Mouse (Mus musculus): ENCODE measurements around the gene Rab12. TPM values are rescaled to one million over a fixed set of nuclear protein-coding genes. Genes with fewer than 3 reads are reported as not detected.

Gene Rab12
- total RNA-seq, 2 experiments from 2014 or later = 26.1 to 26.6 TPM

GRCm38 (mm10) chr17:66449460-66450341, 69.8 kb downstream of the Rab12 start, which contains the start of gene Mtcl1:
Gene Mtcl1, minus strand, starts transcription at chr17:66449750.
- peak; percentile 60 for ATAC-seq (replicated peaks; ENCODE audit: poor library complexity)

DNA sequence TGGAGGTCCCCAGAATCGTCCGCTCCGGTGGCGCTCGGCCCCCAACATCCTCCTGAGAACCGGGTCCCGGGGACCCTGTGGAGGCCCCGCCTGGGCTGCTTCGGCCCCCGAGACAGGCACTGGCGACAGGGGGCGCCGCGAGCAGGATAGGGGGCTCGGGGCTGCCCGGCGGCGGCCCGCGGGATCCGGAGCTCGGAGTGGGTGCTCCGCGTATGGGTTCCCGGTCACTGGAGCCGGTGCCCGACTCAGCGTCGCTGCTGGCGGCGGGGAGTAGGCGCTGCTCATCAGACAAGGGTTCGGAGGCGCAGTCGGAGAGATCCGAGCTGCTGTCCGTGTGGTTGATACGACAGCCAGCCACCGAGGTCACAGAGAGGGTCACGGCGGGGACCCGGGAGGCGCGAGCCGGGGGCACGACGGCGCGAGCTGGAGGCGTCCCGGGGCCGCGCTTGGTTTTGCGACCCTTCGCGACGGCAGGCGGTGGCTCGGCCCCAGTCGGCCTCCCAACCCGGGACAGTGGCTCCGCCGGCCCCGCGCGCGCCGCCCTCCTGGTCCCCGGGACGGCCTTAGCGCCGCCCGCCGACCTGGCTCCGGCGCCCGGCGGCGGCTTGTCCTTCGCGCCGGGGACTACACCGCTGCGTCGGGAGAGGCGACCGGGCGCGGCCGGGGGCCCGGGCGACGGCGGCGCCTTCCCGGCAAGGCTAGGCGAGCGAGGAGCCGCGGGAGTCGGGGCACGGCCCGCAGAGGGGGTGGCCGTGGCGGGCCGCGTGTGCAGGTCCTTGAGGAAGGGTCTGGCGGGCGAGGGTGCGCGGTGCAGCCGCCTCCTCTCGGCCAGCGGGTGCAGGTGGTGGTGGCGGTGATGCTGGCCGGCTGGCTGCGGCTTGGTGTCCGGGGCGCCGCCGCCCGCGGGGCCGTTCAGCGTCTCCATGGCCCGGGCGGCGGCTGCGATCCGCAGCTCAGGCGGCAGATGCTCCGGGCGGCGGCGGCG, 70.8 kb downstream of the Rab12 start:
- no peak for ATAC-seq (replicated peaks; ENCODE audit: poor library complexity)

GRCm38 (mm10) chr17:66447978-66448377, 71.6 kb downstream of the Rab12 start:
- ATAC-seq (replicated peaks; ENCODE audit: poor library complexity) = no peak

- ATAC-seq (replicated peaks; ENCODE audit: poor library complexity) = no peak
These were observed 72.6 kb downstream of the Rab12 start for GRCm38 (mm10) chr17:66447007-66447312.

DNA sequence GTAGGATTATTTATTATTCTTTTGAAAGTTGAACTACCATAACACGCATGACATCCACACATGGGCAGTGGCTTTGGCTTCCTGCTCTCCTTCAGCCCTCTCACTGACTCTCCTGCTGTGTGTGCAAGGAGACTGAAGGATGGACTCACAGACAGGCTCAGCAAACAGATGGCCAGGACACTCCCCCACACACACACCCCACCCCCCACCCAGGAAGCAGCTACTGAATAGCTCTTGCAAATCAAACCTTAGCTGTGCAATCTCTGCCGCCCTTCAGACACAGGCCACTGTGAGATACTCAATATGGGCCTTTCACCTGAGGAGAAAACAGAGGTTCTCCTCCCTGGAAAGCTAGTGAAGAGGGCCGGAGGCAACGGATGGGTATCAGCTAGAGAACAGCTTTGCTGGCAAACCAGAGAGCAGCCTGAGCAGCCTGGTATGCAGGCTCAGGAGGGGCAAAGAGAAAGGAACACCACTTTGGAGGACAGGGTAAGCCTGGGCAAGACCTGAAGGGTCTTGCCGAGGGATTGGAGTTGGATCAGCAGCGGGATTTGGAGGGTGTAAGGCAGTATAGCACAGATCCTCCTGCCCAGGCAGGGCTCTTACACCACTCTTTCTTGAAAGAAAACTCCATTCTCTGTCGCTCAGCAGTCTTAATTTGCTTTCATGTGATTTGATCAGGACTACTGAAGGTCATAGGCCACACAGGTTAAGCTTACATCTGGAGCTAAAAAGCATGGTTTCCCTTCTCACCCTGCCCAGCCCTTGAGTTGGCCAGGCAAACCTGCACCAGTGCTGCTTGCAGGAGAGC, 73.1 kb downstream of the Rab12 start:
- ATAC-seq (replicated peaks; ENCODE audit: poor library complexity) = no peak

Other genes with a start within 250 kb of the Rab12 start
- gene Mtcl1, start 70.0 kb downstream of the Rab12 start, total RNA-seq (2015) = not detected in 2 replicates
- 0.14 TPM in 1 of 2 replicates, not detected in the other for gene Mtcl1, start 70.0 kb downstream of the Rab12 start, total RNA-seq (2017)
- gene Themis3, start 74.9 kb upstream of the Rab12 start, total RNA-seq (2015) = not detected in 2 replicates
- not detected in 2 replicates for gene Themis3, start 74.9 kb upstream of the Rab12 start, total RNA-seq (2017)

Measured in megakaryocyte progenitor cell, adult 5-6 weeks (primary cell).